Mouse (Mus musculus) MEL (cell line): ENCODE measurements around the gene Fpr2. TPM values are rescaled to one million over a fixed set of nuclear protein-coding genes. Genes with fewer than 3 reads are reported as not detected.

Experiments used
- DNase-seq: peaks from one replicate; pipeline ENCODE4 v3.0.0; 2011; ENCODE audit warnings: low read depth, low spot score
- H3K27ac ChIP-seq: 2 replicates; pipeline ENCODE4 v1.5.1; 2012; ENCODE audit warnings: low read depth, mild to moderate bottlenecking, control low read depth, low read length, moderate library complexity; ENCODE audit not compliant: control insufficient read depth
- H3K27me3 ChIP-seq, 2 experiments: fragments of 150-350 bp in 1 of 2; sonication (generic) in 1 of 2; 2 replicates each; pipeline ENCODE4 v1.6.1; 2012; ENCODE audit warnings: low read length in 2 of 2, mild to moderate bottlenecking in 2 of 2, improper control_type of control experiment in 1 of 2, moderate library complexity in 1 of 2; ENCODE audit not compliant: insufficient read depth in 2 of 2, control insufficient read depth in 1 of 2
- H3K36me3 ChIP-seq, 2 experiments: 2 replicates each; pipeline ENCODE4 v1.6.1; 2012 to 2014; ENCODE audit warnings: low read length in 2 of 2, improper control_type of control experiment in 1 of 2, inconsistent platforms in 1 of 2, mild to moderate bottlenecking in 1 of 2; ENCODE audit not compliant: insufficient read depth in 2 of 2, control insufficient read depth in 1 of 2
- H3K4me1 ChIP-seq, 2 experiments: fragments of 150-350 bp in 1 of 2; sonication (generic) in 1 of 2; 2 replicates each; pipeline ENCODE4 v1.6.1; 2012; ENCODE audit warnings: low read length in 2 of 2, improper control_type of control experiment in 1 of 2, mild to moderate bottlenecking in 1 of 2; ENCODE audit not compliant: insufficient read depth in 2 of 2, control insufficient read depth in 1 of 2
- H3K4me3 ChIP-seq, 2 experiments: fragments of 150-350 bp in 1 of 2; sonication (generic) in 1 of 2; 2 replicates each; pipeline ENCODE4 v1.5.1; 2012; ENCODE audit warnings: low read depth in 2 of 2, low read length in 2 of 2, mild to moderate bottlenecking in 2 of 2, moderate library complexity in 2 of 2, control low read depth in 1 of 2, improper control_type of control experiment in 1 of 2; ENCODE audit not compliant: control insufficient read depth in 1 of 2, insufficient read depth in 1 of 2
- H3K79me2 ChIP-seq: 2 replicates; pipeline ENCODE4 v1.6.1; 2012; ENCODE audit warnings: mild to moderate bottlenecking, low read length, moderate library complexity; ENCODE audit not compliant: control insufficient read depth, poor library complexity, insufficient read depth
- H3K9ac ChIP-seq: 2 replicates; pipeline ENCODE4 v1.6.1; 2012; ENCODE audit warnings: low read depth, mild to moderate bottlenecking, control low read depth, low read length, moderate library complexity; ENCODE audit not compliant: control insufficient read depth, poor library complexity, severe bottlenecking
- H3K9me3 ChIP-seq: fragments of 150-350 bp; sonication (generic); replicated peaks from 2 replicates; pipeline ENCODE4 v1.6.1; 2012; ENCODE audit warnings: mild to moderate bottlenecking, low read length, improper control_type of control experiment, moderate library complexity; ENCODE audit not compliant: insufficient read depth
- CHD2 ChIP-seq: IDR thresholded peaks from 2 replicates; pipeline ENCODE4 v1.6.1; 2011; ENCODE audit warnings: low read length, improper control_type of control experiment
- CTCF ChIP-seq, 3 experiments: IDR thresholded peaks in 2 of 3; conservative IDR thresholded peaks in 1 of 3; 2 replicates each; pipeline ENCODE4 v1.5.1; 2011 to 2012; ENCODE audit warnings: low read length in 3 of 3, low read depth in 2 of 3, mild to moderate bottlenecking in 2 of 3, improper control_type of control experiment in 1 of 3, inconsistent platforms in 1 of 3, mixed read lengths in 1 of 3, moderate library complexity in 1 of 3; ENCODE audit not compliant: control insufficient read depth in 1 of 3, insufficient read depth in 1 of 3, poor library complexity in 1 of 3, severe bottlenecking in 1 of 3
- ELF1 ChIP-seq: IDR thresholded peaks from 2 replicates; pipeline ENCODE4 v1.6.1; 2014; ENCODE audit warnings: low read depth, mild to moderate bottlenecking, inconsistent platforms, low read length, improper control_type of control experiment, moderate library complexity
- EP300 ChIP-seq, 2 experiments: IDR thresholded peaks; 2 replicates each; pipeline ENCODE4 v1.6.1; 2011; ENCODE audit warnings: improper control_type of control experiment in 2 of 2, low read length in 2 of 2, low read depth in 1 of 2, mild to moderate bottlenecking in 1 of 2
- KAT2A ChIP-seq: conservative IDR thresholded peaks from 2 replicates; pipeline ENCODE4 v1.6.1; 2012; ENCODE audit warnings: low read depth, low read length, improper control_type of control experiment, inconsistent platforms
- MAFK ChIP-seq: IDR thresholded peaks from 2 replicates; pipeline ENCODE4 v1.6.1; 2011; ENCODE audit warnings: low read depth, mild to moderate bottlenecking, low read length, improper control_type of control experiment, borderline replicate concordance
- MAZ ChIP-seq: IDR thresholded peaks from 2 replicates; pipeline ENCODE4 v1.6.1; 2012; ENCODE audit warnings: low read depth, mild to moderate bottlenecking, inconsistent platforms, low read length, improper control_type of control experiment
- MEF2A ChIP-seq: IDR thresholded peaks from 2 replicates; pipeline ENCODE4 v1.6.1; 2014; ENCODE audit warnings: low read depth, mild to moderate bottlenecking, inconsistent platforms, low read length, improper control_type of control experiment; ENCODE audit not compliant: poor library complexity, insufficient replicate concordance, severe bottlenecking; ENCODE audit errors: extremely low read depth
- MYB ChIP-seq: IDR thresholded peaks from 2 replicates; pipeline ENCODE4 v1.6.1; 2011; ENCODE audit warnings: mild to moderate bottlenecking, low read depth, low read length, improper control_type of control experiment
- NELFE ChIP-seq: IDR thresholded peaks from 2 replicates; pipeline ENCODE4 v1.6.1; 2011; ENCODE audit warnings: low read depth, low read length, improper control_type of control experiment
- POLR2AphosphoS2 ChIP-seq: IDR thresholded peaks from 2 replicates; pipeline ENCODE4 v1.6.1; 2011; ENCODE audit warnings: low read length, improper control_type of control experiment
- RAD21 ChIP-seq: IDR thresholded peaks from 2 replicates; pipeline ENCODE4 v1.6.1; 2011; ENCODE audit warnings: mild to moderate bottlenecking, low read depth, low read length, improper control_type of control experiment
- RCOR1 ChIP-seq: IDR thresholded peaks from 2 replicates; pipeline ENCODE4 v1.6.1; 2012; ENCODE audit warnings: low read depth, mild to moderate bottlenecking, inconsistent platforms, low read length, improper control_type of control experiment
- SIN3A ChIP-seq: IDR thresholded peaks from 2 replicates; pipeline ENCODE4 v1.6.1; 2012; ENCODE audit warnings: low read length, improper control_type of control experiment, inconsistent platforms
- TAL1 ChIP-seq: IDR thresholded peaks from 2 replicates; pipeline ENCODE4 v1.6.1; 2012; ENCODE audit warnings: mild to moderate bottlenecking, inconsistent platforms, low read length, moderate library complexity, mixed read lengths
- TBP ChIP-seq: IDR thresholded peaks from 2 replicates; pipeline ENCODE4 v1.8.0; 2011; ENCODE audit warnings: low read depth, low read length, improper control_type of control experiment
- USF2 ChIP-seq, 2 experiments: IDR thresholded peaks; 2 replicates each; pipeline ENCODE4 v1.6.1; 2011 to 2012; ENCODE audit warnings: improper control_type of control experiment in 2 of 2, low read length in 2 of 2, borderline replicate concordance in 1 of 2, inconsistent platforms in 1 of 2, low read depth in 1 of 2, mild to moderate bottlenecking in 1 of 2; ENCODE audit not compliant: insufficient read depth in 1 of 2
- ZNF384 ChIP-seq: IDR thresholded peaks from 2 replicates; pipeline ENCODE4 v1.6.1; 2012; ENCODE audit warnings: low read depth, mild to moderate bottlenecking, inconsistent platforms, low read length, improper control_type of control experiment
- polyA plus RNA-seq, 2 experiments: library from polyadenylated mRNA; stranded (reverse) in 1 of 2; unstranded in 1 of 2; fragments of >175 nt in 1 of 2; fragments of >200 nt in 1 of 2; gene quantifications; 2 replicates each; pipeline versions ENCODE4 v1.2.1 to v1.2.4; 2012; ENCODE audit warnings: low replicate concordance in 2 of 2, low read depth in 1 of 2; ENCODE audit not compliant: insufficient read length in 2 of 2, insufficient read depth in 1 of 2, missing spikeins in 1 of 2
- total RNA-seq: library from RNA; depleted of rRNA; stranded (reverse); fragments of 300-350 nt; gene quantifications from 2 replicates; pipeline ENCODE4 v1.2.3, GENCODE M21; 2012

Gene Fpr2
- total and polyA plus RNA-seq, 3 experiments = not detected

DNA sequence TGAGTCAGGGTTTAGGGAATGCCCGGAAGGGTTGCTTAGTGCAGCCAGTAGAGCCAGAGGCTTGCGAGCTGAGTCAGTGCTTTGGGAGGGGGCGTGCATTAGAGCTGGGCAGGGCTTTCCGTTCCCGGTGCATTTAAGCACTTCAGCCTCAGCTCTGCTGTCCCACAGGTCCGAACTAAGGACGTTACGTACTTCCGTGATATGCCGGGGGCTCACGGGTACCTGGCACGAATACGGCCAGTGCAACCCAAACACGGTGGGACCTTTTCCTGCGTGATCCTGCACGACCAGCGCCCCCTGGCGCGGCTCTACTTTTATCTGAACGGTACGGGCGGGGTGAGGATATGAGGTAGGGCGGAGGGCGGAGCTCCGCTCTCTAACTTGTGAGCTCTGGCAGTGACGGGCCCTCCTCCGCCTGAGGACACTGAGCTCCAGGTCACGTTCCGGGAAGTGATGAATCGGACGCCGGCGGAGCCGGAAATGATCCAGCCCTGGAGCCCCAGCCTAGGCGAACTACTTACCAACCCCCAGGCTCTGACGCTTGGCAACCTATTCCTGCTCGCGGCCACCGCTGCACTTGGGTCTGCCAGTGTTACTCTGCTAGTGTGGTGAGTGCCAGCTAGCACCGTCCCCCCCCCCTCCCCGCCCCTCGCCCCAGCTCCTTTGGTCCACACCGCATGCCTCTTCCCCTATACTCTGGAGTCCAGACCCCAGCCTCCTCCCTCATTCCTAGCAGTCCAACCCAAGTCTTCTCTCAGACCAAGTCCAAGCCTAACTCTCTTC lies 49.5 kb upstream of the Fpr2 start (continued):
- peak; percentile 82 for TF ChIP-seq NELFE
- peak; percentile 71; the same call in 1 of the 2 replicates for TF ChIP-seq SIN3A
- TF ChIP-seq RCOR1 = peak; percentile 47; the same call in 1 of the 2 replicates
- no peak for TF ChIP-seq TAL1
- TF ChIP-seq USF2 (IDR thresholded peaks at IDR 0.05; ENCODE audit: borderline replicate concordance in 1 of 2, insufficient read depth in 1 of 2, low read depth in 1 of 2, low read length in 2 of 2) = 0 out of 4 replicates have a peak, but pooled peaks of 1 of the 2 experiments have one; percentile 9
- TF ChIP-seq CTCF (IDR thresholded peaks at IDR 0.05 in 2 of 3, conservative IDR thresholded peaks at IDR 0.05 in 1 of 3; ENCODE audit: control insufficient read depth in 1 of 3, insufficient read depth in 1 of 3, low read depth in 2 of 3, low read length in 3 of 3, poor library complexity in 1 of 3, severe bottlenecking in 1 of 3) = peak; percentile 59 to 80 (median 77)
- peak; percentile 95 for TF ChIP-seq MAZ
- TF ChIP-seq TBP = peak; percentile 80
- peak; percentile 67; the same call in 1 of the 2 replicates for TF ChIP-seq POLR2AphosphoS2
- no peak for TF ChIP-seq EP300 (IDR thresholded peaks at IDR 0.05; ENCODE audit: low read depth in 1 of 2, low read length in 2 of 2)
- peak; percentile 46 for TF ChIP-seq RAD21

- Histone ChIP-seq H3K4me3 (peak overlapping the region in 1 of 2 experiments; percentile 87; a peak in 3 of 4 replicates), H3K27me3 (no peaks in the 10 kb centered on the region), H3K79me2 (peaks cover 6% of the 10 kb centered on the region), H3K27ac (no peak overlapping the region), H3K9me3 (no peaks in the 10 kb centered on the region), H3K4me1 (0 out of 4 replicates have a peak, but pooled peaks cover 0 to 4% of the 10 kb centered on the region in 2 experiments), H3K9ac (no peak overlapping the region; the same call in 1 of the 2 replicates), H3K36me3 (peaks cover 0 to 7% of the 10 kb centered on the region in 2 experiments; a peak in 2 of 4 replicates)
- peak; percentile 57 for DNase-seq
- TF ChIP-seq KAT2A = no peak
- TF ChIP-seq USF2 (IDR thresholded peaks at IDR 0.05; ENCODE audit: borderline replicate concordance in 1 of 2, insufficient read depth in 1 of 2, low read depth in 1 of 2, low read length in 2 of 2) = no peak
- TF ChIP-seq CHD2 = no peak
- no peak for TF ChIP-seq ZNF384
- TF ChIP-seq MEF2A = no peak
- TF ChIP-seq POLR2AphosphoS2 = no peak
- TF ChIP-seq MYB = no peak
- no peak for TF ChIP-seq ELF1
- TF ChIP-seq MAFK = no peak
Observed at GRCm38 (mm10) chr17:17839276-17839675, 48.3 kb upstream of the Fpr2 start.
